Mouse (Mus musculus) intestine, embryonic 14.5 days (tissue): Measurements from ENCODE around the gene Fam213a. TPM values are rescaled to one million over a fixed set of nuclear protein-coding genes. Genes with fewer than 3 reads are reported as not detected.
"Not testable (repeated sequence)": the region's sequence is repeated elsewhere in the genome, so short reads cannot be mapped to it uniquely, and the experiment has no call there.

Source experiments
- ATAC-seq: fragments of 200-750 bp; cut with Nextera tagmentation; replicated peaks from 2 replicates; pipeline ENCODE4 v1.8.0; 2017; ENCODE audit warnings: low read depth, moderate number of reproducible peaks, moderate TSS enrichment, moderate library complexity; ENCODE audit not compliant: low FRiP score, low TSS enrichment
- DNase-seq: peaks from one replicate; pipeline ENCODE4 v3.0.0-alpha.2; 2018; ENCODE audit warnings: low spot score
- H3K27ac ChIP-seq: fragments of 300-500 bp; sonication (generic); 2 replicates; pipeline ENCODE4 v1.5.1; 2014; ENCODE audit warnings: low read depth, mild to moderate bottlenecking, control low read depth
- H3K27me3 ChIP-seq: fragments of 300-500 bp; sonication (generic); replicated peaks from 2 replicates; pipeline ENCODE4 v1.6.1; 2014; ENCODE audit warnings: low read length, control low read depth; ENCODE audit not compliant: control insufficient read depth, insufficient read depth
- H3K36me3 ChIP-seq: fragments of 300-500 bp; sonication (generic); 2 replicates; pipeline ENCODE4 v1.6.1; 2014; ENCODE audit warnings: low read length, control low read depth; ENCODE audit not compliant: control insufficient read depth, insufficient read depth
- H3K4me1 ChIP-seq: fragments of 300-500 bp; sonication (generic); replicated peaks from 2 replicates; pipeline ENCODE4 v1.6.1; 2014; ENCODE audit warnings: low read length, control low read depth, mixed read lengths; ENCODE audit not compliant: control insufficient read depth, insufficient read depth
- H3K4me2 ChIP-seq: fragments of 300-500 bp; sonication (generic); 2 replicates; pipeline ENCODE4 v1.6.1; 2014; ENCODE audit warnings: low read length
- H3K4me3 ChIP-seq: fragments of 300-500 bp; sonication (generic); 2 replicates; pipeline ENCODE4 v1.5.1; 2014; ENCODE audit warnings: low read depth, low read length, control low read depth, mixed read lengths
- H3K9ac ChIP-seq: fragments of 300-500 bp; sonication (generic); 2 replicates; pipeline ENCODE4 v1.6.1; 2014; ENCODE audit warnings: mild to moderate bottlenecking, low read length
- H3K9me3 ChIP-seq: fragments of 300-500 bp; sonication (generic); 2 replicates; pipeline ENCODE4 v1.6.1; 2016; ENCODE audit warnings: low read length, control low read depth; ENCODE audit not compliant: control insufficient read depth
- WGBS: fragments of 180-500 bp; shearing (Covaris S2); extraction: QIAGEN DNeasy Blood & Tissue Kit; methylation state at CpG from one replicate; pipeline ENCODE4 v1.1.7; 2014; 5-methylcytosine and 5-hydroxymethylcytosine counted together
- polyA plus RNA-seq: library from polyadenylated mRNA; unstranded; fragments of >200 nt; fragmentation: Nextera tagmentation; extraction: Ambion mirVana; gene quantifications from 2 replicates; pipeline ENCODE4 v1.2.1, GENCODE M21; 2014

Fam213a gene
- 46.3 and 46.4 TPM in 2 replicates for polyA plus RNA-seq

DNA sequence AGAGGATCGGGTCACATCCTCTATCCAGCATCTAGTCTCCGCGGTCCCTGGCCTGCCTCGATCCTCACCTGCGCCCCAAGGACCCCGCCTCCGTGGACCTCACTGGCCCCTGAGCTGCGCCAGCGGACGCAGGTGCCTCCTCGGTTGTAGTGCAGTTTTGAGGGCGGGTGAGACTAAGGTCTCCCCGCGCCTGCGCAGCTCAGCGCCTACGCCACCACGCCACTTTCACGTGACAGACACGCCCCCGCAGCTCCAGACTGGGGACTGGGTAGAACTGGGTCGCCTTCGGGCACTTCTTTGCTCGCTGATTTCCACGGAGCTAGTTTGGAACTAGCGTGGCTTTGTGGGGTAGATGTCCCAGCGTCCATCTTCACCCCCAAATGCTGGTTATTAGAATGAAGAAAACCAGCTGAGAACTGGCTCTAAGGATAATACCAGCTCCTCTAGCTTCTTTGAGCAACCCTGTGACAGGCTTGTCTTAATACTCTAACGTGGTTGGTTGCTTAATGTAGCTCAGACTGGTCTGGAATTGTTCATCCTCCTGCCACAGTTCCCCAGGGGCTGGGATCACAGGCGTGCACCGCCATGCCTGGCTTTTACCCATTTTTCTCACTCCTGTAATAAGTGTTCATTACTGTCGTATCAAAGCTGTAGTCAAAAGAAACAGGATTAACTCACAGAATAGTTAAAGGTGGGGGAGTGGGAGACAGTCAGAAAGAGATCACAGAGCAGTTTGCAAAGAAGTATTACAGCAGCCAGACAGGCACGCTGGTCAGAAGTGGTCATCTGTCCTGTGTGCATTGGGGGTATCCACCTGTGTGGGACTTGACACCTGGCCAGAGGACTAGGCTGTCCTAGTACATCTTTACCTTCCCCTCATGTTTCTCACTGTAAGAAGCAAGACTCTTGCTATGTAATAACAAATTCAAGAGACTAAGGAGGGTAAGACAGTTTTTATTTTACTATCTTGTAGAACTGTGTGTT lies at the start of gene Fam213a:
Gene Fam213a, minus strand, starts transcription at position 159 of the 984 bp plus-strand sequence.
- Histone ChIP-seq H3K4me2 (peak within 1 kb of the TSS; percentile 88), H3K9me3 (no peaks in the 10 kb centered on the region), H3K27ac (no peak within 1 kb of the TSS; the same call in 1 of the 2 replicates), H3K36me3 (no peaks in the 10 kb centered on the region), H3K9ac (peak within 1 kb of the TSS; percentile 62), H3K4me3 (peak within 1 kb of the TSS; percentile 51), H3K27me3 (no peaks in the 10 kb centered on the region), H3K4me1 (peaks cover 8% of the 10 kb centered on the region)
- WGBS = 3% methylated on average over 32 of the region's 32 CpGs
- DNase-seq = peak; percentile 89
- ATAC-seq = peak; percentile 95

DNA sequence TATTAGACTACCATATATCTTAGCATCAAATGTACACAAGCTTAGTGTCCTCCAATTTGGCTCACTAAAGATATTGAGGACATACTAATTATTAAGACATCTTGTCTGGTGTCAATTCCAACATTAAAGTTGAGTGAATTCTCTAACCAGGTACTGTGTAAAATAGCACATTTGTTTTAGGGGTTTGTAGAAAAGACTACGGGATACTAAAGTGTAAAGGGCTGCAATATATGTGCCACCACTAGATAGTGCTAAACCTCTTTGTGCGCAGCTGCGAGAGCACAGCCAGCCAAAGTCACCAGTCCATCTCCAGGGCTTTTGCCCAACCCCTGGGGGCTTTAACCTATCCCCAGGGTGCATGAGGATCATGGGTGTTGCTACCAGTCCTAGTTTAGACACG lies 39.6 kb upstream of the Fam213a start:
- not testable (repeated sequence) for H3K27ac ChIP-seq, H3K4me2 ChIP-seq, H3K9me3 ChIP-seq, H3K9ac ChIP-seq, H3K4me1 ChIP-seq, DNase-seq, ATAC-seq, H3K4me3 ChIP-seq, H3K36me3 ChIP-seq, H3K27me3 ChIP-seq
- WGBS = 82% methylated on average over 3 of the region's 4 CpGs

DNA sequence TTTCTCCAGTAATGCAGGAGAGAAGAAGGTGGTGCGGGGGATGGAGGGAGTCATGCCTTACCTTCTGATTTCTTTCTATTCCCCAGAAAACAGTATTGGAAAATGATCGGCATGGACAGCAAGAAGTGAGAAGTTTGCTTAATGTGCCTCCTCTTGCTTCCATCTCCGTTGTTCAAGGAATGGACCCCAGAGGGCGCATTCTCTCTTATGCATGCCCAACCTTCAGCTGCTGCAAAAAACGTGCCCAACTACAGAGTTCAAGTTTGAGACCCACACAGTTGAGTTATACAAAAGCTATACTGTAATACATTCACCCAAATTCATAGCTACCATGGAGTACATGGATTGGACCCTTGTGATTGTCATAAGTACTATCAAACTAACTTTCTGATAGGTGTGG lies 38.9 kb upstream of the Fam213a start:
- ATAC-seq (no peak), DNase-seq (no peak)
- Histone ChIP-seq H3K27ac (no peak overlapping the region), H3K4me1 (no peaks in the 10 kb centered on the region), H3K9me3 (no peaks in the 10 kb centered on the region), H3K36me3 (no peaks in the 10 kb centered on the region), H3K9ac (no peak overlapping the region), H3K4me3 (no peak overlapping the region), H3K27me3 (no peaks in the 10 kb centered on the region), H3K4me2 (no peak overlapping the region)
- WGBS = 77% methylated on average over 5 of the region's 5 CpGs

DNA sequence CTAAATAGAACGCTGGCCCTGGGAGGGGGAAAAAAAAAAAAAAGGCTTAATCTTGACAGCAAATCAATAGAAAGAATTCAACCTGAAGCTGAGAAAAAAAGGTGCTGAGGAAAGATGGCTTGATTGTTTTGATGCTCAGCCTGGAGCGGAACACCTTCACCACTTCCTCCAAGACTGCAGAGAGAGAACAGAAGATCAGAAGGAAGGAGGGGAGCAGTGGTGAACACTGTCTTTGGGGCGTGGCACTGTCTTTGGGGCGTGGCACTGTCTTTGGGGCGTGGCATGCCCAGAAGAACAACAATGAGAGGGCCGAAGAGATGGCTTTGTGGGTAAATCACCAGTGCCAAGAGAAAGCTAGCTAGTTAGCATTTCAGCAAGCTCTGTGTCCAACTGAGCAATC lies 36.9 kb upstream of the Fam213a start:
- H3K27ac ChIP-seq = no peak overlapping the region
- H3K9ac ChIP-seq = no peak overlapping the region
- ATAC-seq (no peak), DNase-seq (peak; percentile 3)
- WGBS = 65% methylated on average over 6 of the region's 6 CpGs
- no peak overlapping the region for H3K4me3 ChIP-seq
- H3K27me3 ChIP-seq = no peaks in the 10 kb centered on the region
- H3K9me3 ChIP-seq = 0 out of 2 replicates have a peak, but pooled peaks cover 3% of the 10 kb centered on the region
- no peak overlapping the region for H3K4me2 ChIP-seq
- no peaks in the 10 kb centered on the region for H3K36me3 ChIP-seq
- no peaks in the 10 kb centered on the region for H3K4me1 ChIP-seq

DNA sequence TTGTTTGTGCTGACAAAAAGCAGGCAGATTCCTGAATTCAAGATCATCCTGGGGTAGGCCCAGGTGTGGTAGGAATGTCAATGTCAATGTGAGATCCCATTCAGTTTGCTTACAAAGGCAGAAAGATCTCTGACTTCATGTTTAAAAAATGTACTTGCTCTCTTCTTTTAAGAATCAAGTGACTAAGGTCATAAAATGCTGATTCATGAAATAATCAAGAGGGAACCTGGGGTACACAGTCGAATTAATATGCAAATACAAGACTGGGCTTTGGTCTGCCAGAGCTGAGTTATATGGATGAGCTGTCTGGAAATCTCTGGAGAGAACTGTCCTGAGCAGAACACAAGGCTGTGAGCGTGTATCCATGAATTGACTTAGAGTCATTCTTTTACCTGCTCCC lies 33.8 kb upstream of the Fam213a start:
- Histone ChIP-seq H3K4me1 (no peaks in the 10 kb centered on the region), H3K36me3 (no peaks in the 10 kb centered on the region), H3K27ac (no peak overlapping the region), H3K27me3 (no peaks in the 10 kb centered on the region), H3K9me3 (0 out of 2 replicates have a peak, but pooled peaks cover 3% of the 10 kb centered on the region), H3K9ac (no peak overlapping the region), H3K4me2 (no peak overlapping the region), H3K4me3 (no peak overlapping the region)
- ATAC-seq (no peak), DNase-seq (peak; percentile 18)
- WGBS = 81% methylated on average over 2 of the region's 2 CpGs

DNA sequence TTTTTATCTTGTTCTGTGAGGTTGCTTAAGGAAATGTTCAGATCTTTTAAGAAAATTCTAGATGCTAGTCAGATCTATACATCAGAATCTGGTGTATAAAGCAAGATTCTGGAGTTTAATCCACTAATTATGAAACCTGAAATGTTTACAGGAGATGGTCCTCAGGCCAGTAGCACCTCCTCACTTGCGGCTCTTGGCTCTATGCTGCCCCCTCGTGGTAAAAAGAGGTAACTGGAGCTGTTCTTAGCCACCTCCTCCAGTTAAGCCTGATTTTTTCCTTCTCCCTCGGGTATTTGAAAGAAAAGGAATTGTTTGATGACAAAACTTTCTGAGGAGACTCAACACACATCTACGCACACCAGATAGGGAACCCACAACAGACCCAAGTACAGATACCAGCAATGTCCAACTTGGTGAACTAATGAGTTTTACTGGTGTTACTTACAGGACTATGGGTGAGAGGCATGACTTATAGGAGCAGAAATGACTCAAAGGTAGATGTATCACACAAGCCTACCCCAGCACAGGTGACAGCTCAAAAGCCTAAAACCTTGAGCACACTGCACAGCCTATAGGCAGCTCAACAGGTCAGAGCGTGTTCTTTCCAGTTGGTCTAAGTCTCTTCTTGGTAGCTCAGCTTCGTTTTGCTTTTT lies 21.7 kb upstream of the Fam213a start:
- peak; percentile 75 for DNase-seq
- WGBS = 36% methylated on average over 6 of the region's 6 CpGs

DNA sequence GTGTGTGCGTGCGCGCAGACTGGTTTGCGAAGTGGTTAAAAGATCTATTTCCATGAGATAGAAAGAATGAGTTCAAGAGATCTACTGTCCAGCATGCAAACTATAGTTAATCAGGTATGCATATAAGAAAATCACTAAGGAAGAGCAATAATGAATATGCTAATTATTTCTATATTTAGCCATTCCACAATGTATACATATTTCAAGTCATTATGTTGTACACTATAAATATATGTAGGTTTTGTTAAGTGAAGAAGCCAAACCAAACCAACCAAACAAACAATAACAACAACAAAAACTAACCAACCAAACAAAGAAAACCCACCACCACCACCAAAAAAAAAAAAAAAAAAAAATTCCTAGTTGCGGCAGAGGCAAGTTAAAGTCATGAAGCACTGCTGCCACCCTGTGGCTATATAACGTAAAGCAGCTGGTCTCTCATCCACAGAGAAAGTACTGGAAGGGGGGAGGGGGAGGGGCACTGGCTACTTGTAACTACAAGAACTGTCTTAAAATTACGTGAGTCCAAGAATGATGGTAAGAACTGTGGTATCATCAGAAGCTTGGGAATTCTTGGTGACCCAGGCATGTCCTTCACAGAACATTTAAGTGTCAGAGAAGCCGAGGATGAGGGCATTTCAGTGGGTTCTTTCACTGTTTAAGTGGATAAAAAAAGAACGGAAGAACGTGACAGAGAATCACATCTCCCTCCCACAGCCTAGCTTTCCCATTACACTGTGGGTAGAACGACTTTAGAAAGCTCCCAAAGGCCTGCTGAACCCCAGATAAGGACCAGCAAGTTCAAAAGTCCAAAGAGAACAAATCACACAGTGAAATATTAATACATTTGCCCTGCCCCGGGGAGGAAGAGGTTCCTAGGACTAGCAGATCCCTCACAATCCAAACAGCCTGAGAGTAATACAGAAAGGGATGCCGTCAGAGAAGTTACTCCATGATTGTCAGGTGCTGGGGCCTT lies 19.8 kb upstream of the Fam213a start:
- ATAC-seq (0 out of 2 replicates have a peak, but pooled peaks have one; percentile 47), DNase-seq (peak; percentile 83)
- no peaks in the 10 kb centered on the region for H3K4me1 ChIP-seq
- no peak overlapping the region for H3K9ac ChIP-seq
- H3K4me2 ChIP-seq = no peak overlapping the region
- H3K27ac ChIP-seq = no peak overlapping the region
- H3K4me3 ChIP-seq = no peak overlapping the region
- 52% methylated on average over 13 of the region's 13 CpGs for WGBS
- no peaks in the 10 kb centered on the region for H3K27me3 ChIP-seq
- H3K9me3 ChIP-seq = no peaks in the 10 kb centered on the region
- H3K36me3 ChIP-seq = no peaks in the 10 kb centered on the region

More for the DNA sequence above, 21.7 kb upstream of the Fam213a start:
- no peaks in the 10 kb centered on the region for H3K9me3 ChIP-seq
- H3K27me3 ChIP-seq = no peaks in the 10 kb centered on the region
- no peaks in the 10 kb centered on the region for H3K36me3 ChIP-seq
- no peak overlapping the region for H3K4me3 ChIP-seq
- no peak for ATAC-seq
- H3K4me2 ChIP-seq = no peak overlapping the region
- no peak overlapping the region for H3K9ac ChIP-seq
- H3K27ac ChIP-seq = no peak overlapping the region
- H3K4me1 ChIP-seq = no peaks in the 10 kb centered on the region

DNA sequence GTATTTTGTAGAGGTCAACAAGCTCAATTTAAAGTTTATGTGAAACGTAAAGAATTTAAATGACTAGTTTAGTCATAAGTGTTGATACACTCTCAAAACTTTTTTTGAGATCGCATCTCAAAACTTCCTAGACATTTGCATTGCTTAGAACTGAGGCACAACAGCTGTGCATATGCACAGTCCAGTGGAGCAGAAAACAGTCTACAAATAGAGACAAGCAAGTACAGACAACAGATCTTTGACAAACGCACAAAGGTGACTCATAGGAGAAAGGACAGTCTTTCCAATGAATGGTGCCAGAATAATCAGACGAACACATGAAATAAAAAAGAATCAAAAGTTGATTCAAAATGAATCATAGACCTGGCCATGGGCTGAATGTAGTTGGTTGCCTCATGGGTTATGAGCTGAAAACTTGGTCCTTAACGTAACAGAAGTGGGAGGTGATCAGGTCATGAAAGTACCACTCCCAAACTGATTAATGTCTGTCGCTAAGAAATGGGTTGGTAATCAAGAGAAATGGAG lies 17.5 kb upstream of the Fam213a start:
- no peak overlapping the region for H3K9ac ChIP-seq
- no peak overlapping the region for H3K27ac ChIP-seq
- no peaks in the 10 kb centered on the region for H3K27me3 ChIP-seq
- H3K36me3 ChIP-seq = no peaks in the 10 kb centered on the region
- H3K4me1 ChIP-seq = no peaks in the 10 kb centered on the region
- H3K4me3 ChIP-seq = no peak overlapping the region
- DNase-seq (no peak), ATAC-seq (no peak)
- H3K9me3 ChIP-seq = no peaks in the 10 kb centered on the region
- H3K4me2 ChIP-seq = no peak overlapping the region
- WGBS = 92% methylated on average over 6 of the region's 6 CpGs
